Mouse (Mus musculus) C2C12 (cell line): ENCODE results near the gene Gm37419. TPM values are rescaled to one million over a fixed set of nuclear protein-coding genes. Genes with fewer than 3 reads are reported as not detected.
A peak's percentile ranks its signal among the peaks of the same experiment; 100 is the strongest.

ENCODE experiments used
- H3K27me3 ChIP-seq: one replicate; pipeline ENCODE4 v1.6.1; 2011; ENCODE audit not compliant: control insufficient read depth, insufficient read depth, insufficient read length
- H3K36me3 ChIP-seq: one replicate; pipeline ENCODE4 v1.6.1; 2011; ENCODE audit not compliant: control insufficient read depth, insufficient read depth
- H3K4me3 ChIP-seq: one replicate; pipeline ENCODE4 v1.5.1; 2011; ENCODE audit warnings: mild to moderate bottlenecking, control low read depth; ENCODE audit not compliant: poor library complexity, insufficient read depth, severe bottlenecking
- H3K79me2 ChIP-seq: one replicate; pipeline ENCODE4 v1.6.1; 2011; ENCODE audit not compliant: control insufficient read depth, insufficient read depth
- H3K79me3 ChIP-seq: one replicate; pipeline ENCODE4 v1.6.1; 2011; ENCODE audit warnings: low read depth, control low read depth
- H3ac ChIP-seq: one replicate; pipeline ENCODE3; 2011; ENCODE audit warnings: low read depth; ENCODE audit not compliant: control insufficient read depth, insufficient read length
- CEBPB ChIP-seq: IDR thresholded peaks from one replicate; pipeline ENCODE4 v1.6.1; 2011; ENCODE audit warnings: low read depth, mild to moderate bottlenecking, control low read depth, moderate library complexity
- CTCF ChIP-seq: IDR thresholded peaks from one replicate; pipeline ENCODE4 v1.5.1; 2011; ENCODE audit not compliant: control insufficient read depth, insufficient read depth, insufficient read length
- FOSL1 ChIP-seq: IDR thresholded peaks from one replicate; pipeline ENCODE4 v1.8.0; 2011; ENCODE audit warnings: mild to moderate bottlenecking, low read length; ENCODE audit not compliant: poor library complexity, insufficient read depth, severe bottlenecking
- MAX ChIP-seq: IDR thresholded peaks from one replicate; pipeline ENCODE4 v1.6.1; 2011; ENCODE audit warnings: mild to moderate bottlenecking, control low read depth
- MYOD1 ChIP-seq: IDR thresholded peaks from one replicate; pipeline ENCODE4 v1.6.1; 2011; ENCODE audit warnings: low read depth; ENCODE audit not compliant: control insufficient read depth, insufficient read length
- MYOG ChIP-seq: IDR thresholded peaks from one replicate; pipeline ENCODE4 v1.6.1; 2011; ENCODE audit not compliant: control insufficient read depth, insufficient read length; ENCODE audit errors: extremely low read depth
- USF1 ChIP-seq: IDR thresholded peaks from one replicate; pipeline ENCODE4 v1.6.1; 2011; ENCODE audit warnings: low read depth, mild to moderate bottlenecking, control low read depth, moderate library complexity
- polyA plus RNA-seq: library from polyadenylated mRNA; unstranded; fragments of >200 nt; fragmentation: generic; extraction: Trizol; gene quantifications from one replicate; pipeline ENCODE4 v1.2.1, GENCODE M21; 2012; ENCODE audit warnings: missing spikeins

The Gm37419 gene
- polyA plus RNA-seq, 1 experiment: not detected

DNA sequence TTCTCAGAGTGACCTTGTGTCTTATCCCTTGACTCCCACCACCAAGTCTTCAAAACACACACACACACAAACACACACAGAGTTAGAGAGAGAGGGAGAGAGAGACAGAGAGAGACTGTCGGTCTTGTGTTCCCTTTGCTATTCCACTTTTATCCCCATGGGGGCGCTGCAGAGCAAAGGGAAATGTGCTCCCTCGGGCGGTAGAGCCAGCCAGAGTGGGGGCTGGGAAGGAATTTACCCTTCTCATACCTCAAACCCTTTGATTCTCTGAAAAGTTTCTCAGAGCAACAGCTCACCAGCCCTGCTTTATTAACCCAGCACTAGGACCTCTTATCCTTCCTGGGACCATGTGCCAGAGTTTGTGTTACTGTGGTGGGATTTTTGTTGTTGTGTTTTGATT lies 2.9 kb downstream of the Gm37419 start:
- TF ChIP-seq FOSL1: no peak
- TF ChIP-seq MYOD1: no peak
- TF ChIP-seq MYOG: no peak
- peak; percentile 47 for TF ChIP-seq CTCF
- H3K4me3 ChIP-seq: no peak overlapping the region
- H3K79me3 ChIP-seq: peaks cover 8% of the 10 kb centered on the region
- peaks cover 21% of the 10 kb centered on the region for H3K79me2 ChIP-seq
- H3ac ChIP-seq: no peak overlapping the region
- H3K36me3 ChIP-seq: no peaks in the 10 kb centered on the region
- H3K27me3 ChIP-seq: no peaks in the 10 kb centered on the region

DNA sequence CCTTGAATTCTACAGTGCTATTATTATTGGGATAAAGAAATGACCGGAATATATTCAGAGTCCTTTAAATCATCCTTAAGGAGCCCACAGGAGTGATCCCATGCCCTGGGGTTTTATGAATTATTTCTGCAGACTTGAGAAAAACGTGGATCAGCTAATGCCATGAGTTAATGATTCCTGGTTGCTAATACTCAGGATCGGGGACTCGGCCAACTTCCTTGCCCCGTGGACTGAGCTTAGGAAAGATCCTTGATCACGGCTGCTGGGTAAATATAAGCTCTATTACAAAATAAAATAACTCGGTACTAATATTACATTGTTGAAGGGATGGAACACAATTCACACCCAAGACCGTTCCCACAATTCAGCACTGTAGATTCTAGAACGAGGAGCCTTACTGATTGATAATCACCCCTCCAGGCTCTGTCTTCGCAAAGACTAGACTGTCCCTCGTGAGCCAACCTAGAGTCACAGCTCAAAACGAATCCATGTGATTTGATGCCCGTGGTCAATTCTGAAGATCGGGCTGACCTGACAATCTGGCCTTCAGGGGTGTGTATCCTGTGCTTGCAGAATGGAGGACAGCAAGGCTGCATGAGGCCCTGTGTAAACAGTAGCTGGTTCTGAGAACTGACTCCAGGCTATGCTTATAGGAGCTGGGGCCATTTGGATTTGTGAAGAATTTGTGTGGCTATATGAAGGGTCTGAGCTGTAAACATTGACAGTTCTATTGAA lies 3.7 kb downstream of the Gm37419 start:
- TF ChIP-seq CEBPB (no peak), MAX (no peak), CTCF (no peak), MYOD1 (no peak), USF1 (no peak)
- Histone ChIP-seq H3K4me3 (no peak overlapping the region), H3K27me3 (no peaks in the 10 kb centered on the region), H3K36me3 (no peaks in the 10 kb centered on the region), H3K79me2 (peaks cover 13% of the 10 kb centered on the region), H3K79me3 (peaks cover 6% of the 10 kb centered on the region), H3ac (no peak overlapping the region)

DNA sequence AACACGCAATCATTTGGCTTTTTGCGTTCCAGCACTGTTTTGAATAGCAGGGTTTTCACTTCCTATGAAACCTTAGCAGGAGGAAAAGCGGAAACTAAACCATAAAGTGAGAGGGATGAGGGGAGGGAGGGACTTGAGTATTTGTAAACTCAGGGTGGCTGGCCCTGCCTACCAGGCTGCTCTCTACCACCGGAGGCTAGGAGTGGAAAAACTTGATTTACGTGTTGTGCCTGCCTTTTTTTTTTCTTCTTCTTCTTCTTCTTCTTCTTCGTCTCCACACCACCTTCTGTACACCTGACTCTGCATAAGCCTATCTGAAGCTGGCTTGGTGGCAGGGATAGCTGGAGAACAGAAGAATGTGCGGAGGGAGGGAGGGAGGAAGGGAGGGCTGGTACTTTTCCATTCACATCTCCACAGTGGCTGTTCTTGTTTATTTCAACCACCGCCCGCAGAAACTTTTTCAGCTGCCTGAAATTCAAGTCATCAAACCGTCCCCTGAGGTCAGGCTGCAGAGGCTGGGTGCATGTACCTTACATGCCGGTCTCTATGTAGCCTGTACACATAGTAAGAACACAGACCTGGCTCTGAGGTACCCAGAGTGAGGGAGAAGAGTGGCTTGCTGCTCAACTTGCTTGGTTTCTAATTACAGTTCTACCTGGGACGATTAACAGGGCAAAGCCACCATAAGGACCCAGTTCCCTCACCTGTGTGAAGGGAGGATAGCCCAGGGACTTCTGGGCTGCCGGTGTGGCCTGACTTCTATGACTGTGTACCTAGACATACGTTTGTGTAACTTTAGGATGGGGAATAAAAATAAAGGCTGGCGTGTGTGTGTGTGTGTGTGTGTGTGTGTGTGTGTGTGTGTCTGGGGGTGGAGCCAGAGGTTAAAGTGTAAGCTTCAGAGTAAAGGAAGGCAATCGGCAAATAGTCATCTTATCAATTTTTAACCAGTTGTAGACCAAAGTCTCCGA lies 5.4 kb downstream of the Gm37419 start:
- Histone ChIP-seq H3K4me3 (no peak overlapping the region), H3K36me3 (no peaks in the 10 kb centered on the region), H3K79me3 (no peaks in the 10 kb centered on the region), H3ac (no peak overlapping the region), H3K27me3 (no peaks in the 10 kb centered on the region), H3K79me2 (no peaks in the 10 kb centered on the region)
- TF ChIP-seq FOSL1 (no peak), MYOD1 (no peak), USF1 (no peak), CTCF (no peak), CEBPB (no peak), MYOG (no peak), MAX (no peak)

DNA sequence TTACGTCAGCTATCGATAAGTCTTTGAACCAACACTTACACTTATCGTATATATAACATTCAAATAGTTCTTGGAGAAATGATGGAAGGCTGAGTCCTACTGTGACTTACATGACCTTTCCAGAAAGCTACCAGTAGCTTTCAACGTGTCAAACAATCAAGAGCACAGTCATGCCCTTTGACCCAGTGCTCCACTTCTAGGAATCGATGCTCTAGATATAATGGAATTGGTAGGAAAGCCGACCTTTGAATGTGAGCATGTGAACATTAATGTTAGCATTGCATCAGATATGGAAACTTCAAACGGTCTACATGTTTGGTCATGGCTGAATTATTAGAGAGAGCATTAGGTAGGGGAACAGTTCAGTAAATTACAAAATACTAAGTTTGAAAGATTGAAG lies 8.1 kb downstream of the Gm37419 start:
- Histone ChIP-seq H3K4me3 (no peak overlapping the region), H3K79me2 (no peaks in the 10 kb centered on the region), H3K79me3 (no peaks in the 10 kb centered on the region), H3ac (no peak overlapping the region), H3K36me3 (no peaks in the 10 kb centered on the region), H3K27me3 (no peaks in the 10 kb centered on the region)
- no peak for TF ChIP-seq CEBPB
- no peak for TF ChIP-seq MYOG
- no peak for TF ChIP-seq MAX
- TF ChIP-seq FOSL1: no peak
- no peak for TF ChIP-seq USF1
- no peak for TF ChIP-seq CTCF
- TF ChIP-seq MYOD1: no peak

DNA sequence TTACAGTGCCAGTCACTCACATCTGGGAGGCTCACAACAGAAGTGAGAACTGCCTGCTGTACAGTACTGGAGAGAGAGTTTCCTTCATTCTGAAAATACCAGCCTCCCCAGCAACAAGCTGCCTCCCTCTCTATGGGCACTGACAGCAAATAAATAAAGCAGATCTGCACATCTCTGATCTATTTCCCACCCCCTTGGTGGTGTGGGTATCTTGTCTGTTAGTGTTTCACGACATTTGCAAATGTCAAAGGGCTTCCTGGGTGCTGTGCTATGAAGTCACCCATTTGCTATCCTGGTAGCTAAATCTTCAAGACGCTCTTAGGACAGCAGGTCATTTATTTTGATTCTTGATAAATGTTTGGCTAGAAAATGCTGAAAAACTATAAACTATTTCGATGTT lies 8.9 kb downstream of the Gm37419 start:
- H3K27me3 ChIP-seq: no peaks in the 10 kb centered on the region
- H3ac ChIP-seq: no peak overlapping the region
- no peak for TF ChIP-seq FOSL1
- no peak for TF ChIP-seq MYOG
- TF ChIP-seq MYOD1: no peak
- no peak for TF ChIP-seq CEBPB
- TF ChIP-seq CTCF: no peak
- H3K79me3 ChIP-seq: no peaks in the 10 kb centered on the region
- H3K36me3 ChIP-seq: no peaks in the 10 kb centered on the region
- H3K79me2 ChIP-seq: no peaks in the 10 kb centered on the region
- no peak overlapping the region for H3K4me3 ChIP-seq
